Mouse (Mus musculus): ENCODE data around the gene Cntnap2. TPM values are rescaled to one million over a fixed set of nuclear protein-coding genes. Genes with fewer than 3 reads are reported as not detected.

The Cntnap2 gene
- polyA plus RNA-seq, 1 experiment from 2014 or later, result 50.9 TPM

DNA sequence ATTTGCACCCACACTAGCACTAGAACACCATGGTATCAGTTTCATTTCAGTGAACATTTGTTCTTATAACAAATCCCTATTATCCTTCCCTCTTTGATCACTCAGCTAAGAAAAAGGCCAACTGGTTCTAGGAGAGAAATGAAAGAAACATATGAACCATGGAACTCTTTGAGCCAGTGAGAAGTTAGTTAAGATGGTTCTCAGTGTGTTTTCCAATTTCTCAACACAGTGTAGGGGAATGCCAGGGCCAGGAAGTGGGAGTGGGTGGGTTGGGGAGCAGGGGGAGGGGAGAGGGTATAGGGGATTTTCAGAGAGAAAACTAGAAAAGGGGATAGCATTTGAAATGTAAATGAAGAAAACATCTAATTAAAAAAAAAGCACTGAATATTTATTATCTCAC lies 286.8 kb downstream of the Cntnap2 start:
- Histone ChIP-seq H3K4me2 (no peak overlapping the region), H3K27ac (replicated peaks) (no peak overlapping the region), H3K4me3 (no peak overlapping the region), H3K9ac (no peak overlapping the region), H3K36me3 (no peaks in the 10 kb centered on the region), H3K9me3 (no peaks in the 10 kb centered on the region), H3K4me1 (replicated peaks) (no peaks in the 10 kb centered on the region), H3K27me3 (no peaks in the 10 kb centered on the region)
- ATAC-seq (ENCODE audit: low read depth), result no peak

DNA sequence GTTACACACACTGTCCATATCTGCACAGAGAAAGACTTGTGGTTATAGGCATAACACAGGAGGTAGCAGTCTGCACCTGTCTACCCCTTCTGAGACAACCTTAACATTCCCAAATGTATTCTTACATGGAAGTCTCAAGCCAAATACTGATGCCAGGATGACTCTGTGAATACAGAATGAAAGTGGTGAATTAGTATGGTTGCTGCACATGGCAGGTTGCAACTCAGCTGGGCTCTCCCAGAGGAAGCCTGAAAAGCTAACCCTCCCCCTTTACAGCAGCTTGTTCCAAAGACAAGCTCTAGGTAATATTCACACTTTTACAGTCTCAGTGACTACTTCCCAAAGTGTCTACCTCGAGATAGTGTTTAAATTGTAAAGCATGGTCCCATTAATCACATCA lies 307.3 kb downstream of the Cntnap2 start:
- Histone ChIP-seq H3K9ac (no peak overlapping the region), H3K4me1 (replicated peaks) (no peaks in the 10 kb centered on the region), H3K4me3 (no peak overlapping the region), H3K27me3 (no peaks in the 10 kb centered on the region), H3K4me2 (no peak overlapping the region), H3K27ac (replicated peaks) (no peak overlapping the region), H3K36me3 (no peaks in the 10 kb centered on the region), H3K9me3 (no peaks in the 10 kb centered on the region)
- ATAC-seq (ENCODE audit: low read depth), result no peak
- WGBS, result 3% methylated on average over 1 of the region's 1 CpGs

DNA sequence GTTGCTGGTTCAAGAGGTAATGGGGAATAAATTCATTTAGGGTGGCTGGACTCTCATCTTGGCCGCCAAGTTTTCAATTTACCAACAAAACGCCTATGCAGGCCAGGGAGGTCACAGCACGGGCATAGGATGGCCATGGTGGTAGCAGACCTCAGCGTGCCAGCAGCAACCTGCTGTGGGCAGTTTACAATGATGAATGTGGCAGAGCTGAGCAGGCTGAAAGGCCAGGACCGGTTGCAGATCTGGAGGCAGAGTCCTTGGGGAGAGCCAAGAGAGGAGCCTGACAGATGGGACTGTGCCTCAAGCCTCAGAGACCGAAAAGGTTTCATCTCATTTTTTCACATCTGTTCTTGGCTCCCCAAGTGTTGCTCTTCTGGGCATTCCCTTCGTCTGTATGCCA lies 322.0 kb downstream of the Cntnap2 start:
- Histone ChIP-seq H3K9me3 (no peaks in the 10 kb centered on the region), H3K4me1 (replicated peaks) (peaks cover 4% of the 10 kb centered on the region; the same call in 1 of the 2 replicates), H3K27me3 (no peaks in the 10 kb centered on the region), H3K27ac (replicated peaks) (no peak overlapping the region), H3K36me3 (no peaks in the 10 kb centered on the region), H3K4me3 (no peak overlapping the region), H3K9ac (no peak overlapping the region), H3K4me2 (no peak overlapping the region)
- no peak for ATAC-seq (ENCODE audit: low read depth)
- WGBS, result 40% methylated on average over 7 of the region's 7 CpGs

DNA sequence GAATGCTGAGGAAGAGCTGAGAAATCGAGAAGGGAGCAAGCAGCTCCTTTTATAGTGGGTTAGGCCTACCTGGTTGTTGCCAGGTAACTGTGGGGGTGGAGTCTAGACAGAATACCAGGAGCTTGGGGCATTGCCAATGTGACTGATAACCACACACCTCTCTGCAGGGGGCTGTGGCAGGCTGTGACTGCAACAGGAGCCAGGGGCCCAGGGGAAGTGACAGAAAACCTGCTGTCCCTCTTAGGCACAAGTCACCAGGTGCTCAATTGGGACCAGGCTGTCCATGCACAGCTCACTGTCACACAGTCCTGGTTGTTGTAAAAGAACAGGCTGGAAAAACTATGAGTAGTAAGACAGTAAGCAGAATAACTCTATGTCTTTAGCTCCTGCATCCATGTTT lies 329.9 kb downstream of the Cntnap2 start:
- Histone ChIP-seq H3K36me3 (no peaks in the 10 kb centered on the region), H3K4me2 (no peak overlapping the region), H3K27me3 (no peaks in the 10 kb centered on the region), H3K27ac (replicated peaks) (no peak overlapping the region), H3K9me3 (no peaks in the 10 kb centered on the region), H3K9ac (no peak overlapping the region), H3K4me1 (replicated peaks) (no peaks in the 10 kb centered on the region), H3K4me3 (no peak overlapping the region)
- no peak for ATAC-seq (ENCODE audit: low read depth)
- 68% methylated on average over 1 of the region's 1 CpGs for WGBS

DNA sequence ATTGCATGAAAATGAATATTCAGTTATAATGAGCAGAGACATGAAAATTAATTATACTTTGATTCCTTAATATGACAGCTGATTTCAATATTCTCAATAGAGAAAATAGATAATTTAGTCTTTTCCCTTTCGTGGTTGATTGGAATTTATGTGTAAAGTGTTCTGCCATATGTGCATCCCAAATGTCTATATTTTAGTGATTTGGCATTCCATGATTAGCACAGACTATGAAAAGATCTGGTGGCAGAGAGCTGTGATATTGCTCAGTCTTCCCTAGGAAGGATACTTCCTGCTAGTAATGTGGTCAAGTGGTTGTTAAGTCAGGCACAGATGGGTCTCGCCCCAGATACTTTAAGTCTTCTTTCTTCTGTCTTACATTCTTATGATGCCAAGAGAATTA lies 354.5 kb downstream of the Cntnap2 start:
- H3K27ac ChIP-seq (replicated peaks), result no peak overlapping the region
- no peak overlapping the region for H3K4me2 ChIP-seq
- 82% methylated on average over 2 of the region's 2 CpGs for WGBS
- H3K4me1 ChIP-seq (replicated peaks), result no peaks in the 10 kb centered on the region
- H3K9me3 ChIP-seq, result no peaks in the 10 kb centered on the region
- no peaks in the 10 kb centered on the region for H3K36me3 ChIP-seq
- H3K4me3 ChIP-seq, result no peak overlapping the region
- H3K27me3 ChIP-seq, result no peaks in the 10 kb centered on the region
- no peak for ATAC-seq (ENCODE audit: low read depth)
- H3K9ac ChIP-seq, result no peak overlapping the region

DNA sequence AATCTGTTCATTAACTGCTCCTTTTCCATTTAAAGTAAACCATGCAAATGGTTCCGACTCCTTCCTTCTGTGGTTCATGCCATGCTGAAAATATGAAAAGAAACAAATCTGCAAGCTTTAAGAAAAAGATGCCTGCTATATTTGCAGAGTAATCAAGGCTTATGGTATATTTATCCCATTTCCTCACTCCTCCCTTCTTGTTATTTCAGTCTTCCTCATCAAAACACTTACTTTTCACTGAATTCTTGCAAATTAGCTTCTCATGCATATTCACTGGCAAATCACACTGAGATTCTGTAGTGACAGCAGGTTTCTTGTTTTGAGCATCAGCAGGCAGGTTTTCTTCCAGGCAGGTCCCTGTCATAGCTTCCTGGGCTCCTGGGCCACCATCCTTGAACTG lies 396.3 kb downstream of the Cntnap2 start:
- Histone ChIP-seq H3K27me3 (no peaks in the 10 kb centered on the region), H3K27ac (replicated peaks) (no peak overlapping the region), H3K4me3 (no peak overlapping the region), H3K9ac (no peak overlapping the region), H3K4me1 (replicated peaks) (no peaks in the 10 kb centered on the region), H3K36me3 (no peaks in the 10 kb centered on the region), H3K9me3 (no peaks in the 10 kb centered on the region), H3K4me2 (no peak overlapping the region)
- 86% methylated on average over 1 of the region's 1 CpGs for WGBS
- no peak for ATAC-seq (ENCODE audit: low read depth)

DNA sequence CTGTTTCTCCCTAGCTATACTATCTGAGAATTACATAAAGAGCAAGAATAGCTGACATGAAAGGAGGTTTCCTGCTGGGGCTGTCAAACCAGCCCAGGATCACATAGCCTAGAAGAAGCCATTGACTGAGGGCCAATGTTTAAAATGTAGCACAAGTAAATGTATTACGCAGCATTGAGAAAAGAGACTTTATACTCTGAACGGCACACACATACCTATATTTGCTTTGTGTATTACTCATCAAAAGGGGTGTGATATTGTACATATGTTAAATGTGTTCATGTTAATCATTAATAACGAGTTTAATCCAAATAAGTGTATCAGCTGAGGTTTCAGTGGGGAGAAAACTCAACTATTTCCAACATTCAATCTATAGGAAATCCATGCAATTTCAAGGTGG lies 459.1 kb downstream of the Cntnap2 start:
- 81% methylated on average over 3 of the region's 3 CpGs for WGBS
- no peak for ATAC-seq (ENCODE audit: low read depth)
- H3K4me1 ChIP-seq (replicated peaks), result no peaks in the 10 kb centered on the region
- no peak overlapping the region for H3K27ac ChIP-seq (replicated peaks)
- no peaks in the 10 kb centered on the region for H3K36me3 ChIP-seq
- H3K9me3 ChIP-seq, result no peaks in the 10 kb centered on the region
- no peaks in the 10 kb centered on the region for H3K27me3 ChIP-seq
- no peak overlapping the region for H3K4me2 ChIP-seq
- H3K4me3 ChIP-seq, result no peak overlapping the region
- H3K9ac ChIP-seq, result no peak overlapping the region

DNA sequence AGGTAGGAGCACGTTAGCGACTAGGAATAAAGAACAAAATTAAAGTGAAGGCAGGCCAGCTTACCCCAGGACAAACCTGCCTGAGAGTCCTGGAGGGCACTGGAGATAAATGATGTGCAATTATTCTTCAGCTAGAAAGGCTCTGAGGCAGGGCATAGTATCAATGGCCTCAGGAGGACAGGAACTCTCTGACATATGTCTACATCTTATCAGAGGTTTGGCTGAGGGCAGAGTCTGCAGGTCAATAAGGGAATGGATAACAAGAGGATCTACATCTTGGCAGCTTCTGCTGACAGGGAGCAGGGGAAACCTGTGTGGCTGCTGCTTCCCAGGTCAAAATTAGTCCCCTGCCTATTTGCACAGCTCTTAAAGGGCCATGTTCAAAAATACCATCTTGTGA lies 477.8 kb downstream of the Cntnap2 start:
- 53% methylated on average over 2 of the region's 2 CpGs for WGBS
- Histone ChIP-seq H3K4me3 (no peak overlapping the region), H3K9ac (no peak overlapping the region), H3K9me3 (no peaks in the 10 kb centered on the region), H3K4me1 (replicated peaks) (peaks cover 5% of the 10 kb centered on the region), H3K27me3 (no peaks in the 10 kb centered on the region), H3K27ac (replicated peaks) (no peak overlapping the region), H3K4me2 (no peak overlapping the region), H3K36me3 (no peaks in the 10 kb centered on the region)
- no peak for ATAC-seq (ENCODE audit: low read depth)

DNA sequence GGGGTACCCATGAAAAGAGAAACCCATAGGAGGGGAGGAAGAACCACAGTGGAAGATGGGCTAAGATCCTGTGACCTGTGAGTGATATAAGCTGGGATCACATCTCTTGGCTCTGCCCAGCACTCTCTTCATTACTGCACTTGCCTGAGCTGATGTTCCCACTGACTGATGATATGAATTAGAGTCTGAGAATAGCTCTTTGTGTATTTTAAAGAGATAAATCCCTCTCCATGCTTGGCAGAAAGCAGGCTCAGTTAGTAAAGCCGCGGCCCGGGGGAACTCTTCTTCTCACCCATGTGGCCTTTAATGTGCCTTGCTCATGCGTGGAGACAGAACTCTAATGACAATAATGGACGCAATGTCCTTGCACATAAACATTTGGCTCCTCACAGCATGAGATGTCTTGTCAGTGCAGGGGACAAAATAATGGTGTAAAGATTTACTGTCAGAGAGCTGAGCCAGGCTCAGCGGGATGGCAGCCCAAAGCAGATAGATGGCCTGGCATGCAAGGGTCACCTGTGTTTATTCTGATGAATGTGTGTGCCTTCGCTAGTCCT lies 485.2 kb downstream of the Cntnap2 start:
- H3K4me3 ChIP-seq, result no peak overlapping the region
- ATAC-seq (ENCODE audit: low read depth), result peak; percentile 94
- no peaks in the 10 kb centered on the region for H3K27me3 ChIP-seq
- H3K27ac ChIP-seq (replicated peaks), result peak overlapping the region; percentile 67
- H3K4me2 ChIP-seq, result peak overlapping the region; percentile 16; the same call in 1 of the 2 replicates
- no peaks in the 10 kb centered on the region for H3K9me3 ChIP-seq
- 8% methylated on average over 7 of the region's 7 CpGs for WGBS
- no peak overlapping the region for H3K9ac ChIP-seq
- peaks cover 10% of the 10 kb centered on the region for H3K4me1 ChIP-seq (replicated peaks)
- H3K36me3 ChIP-seq, result no peaks in the 10 kb centered on the region

DNA sequence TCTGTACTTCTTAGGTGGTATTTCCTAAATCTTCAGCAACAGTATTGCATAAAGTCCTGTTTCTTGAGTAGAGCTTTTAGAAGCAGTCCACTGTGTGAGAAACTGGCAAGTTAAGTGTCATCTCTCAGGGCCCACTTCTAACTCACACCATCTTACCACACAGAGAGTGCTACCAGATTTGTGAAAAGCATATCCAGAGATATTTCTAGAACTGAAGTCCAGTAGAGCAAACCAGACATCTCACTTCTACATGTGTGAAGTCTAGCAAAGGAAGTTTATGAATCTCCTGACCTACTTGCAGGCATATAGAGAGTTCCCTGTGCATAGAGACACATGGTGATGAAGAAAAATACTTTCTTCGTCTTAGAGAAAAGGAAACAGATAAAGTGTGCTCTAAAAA lies 500.6 kb downstream of the Cntnap2 start:
- Histone ChIP-seq H3K36me3 (no peaks in the 10 kb centered on the region), H3K4me3 (no peak overlapping the region), H3K9ac (no peak overlapping the region), H3K4me2 (no peak overlapping the region), H3K9me3 (no peaks in the 10 kb centered on the region), H3K27me3 (no peaks in the 10 kb centered on the region), H3K4me1 (replicated peaks) (no peaks in the 10 kb centered on the region), H3K27ac (replicated peaks) (no peak overlapping the region)
- WGBS, result 80% methylated on average over 1 of the region's 1 CpGs
- no peak for ATAC-seq (ENCODE audit: low read depth)

DNA sequence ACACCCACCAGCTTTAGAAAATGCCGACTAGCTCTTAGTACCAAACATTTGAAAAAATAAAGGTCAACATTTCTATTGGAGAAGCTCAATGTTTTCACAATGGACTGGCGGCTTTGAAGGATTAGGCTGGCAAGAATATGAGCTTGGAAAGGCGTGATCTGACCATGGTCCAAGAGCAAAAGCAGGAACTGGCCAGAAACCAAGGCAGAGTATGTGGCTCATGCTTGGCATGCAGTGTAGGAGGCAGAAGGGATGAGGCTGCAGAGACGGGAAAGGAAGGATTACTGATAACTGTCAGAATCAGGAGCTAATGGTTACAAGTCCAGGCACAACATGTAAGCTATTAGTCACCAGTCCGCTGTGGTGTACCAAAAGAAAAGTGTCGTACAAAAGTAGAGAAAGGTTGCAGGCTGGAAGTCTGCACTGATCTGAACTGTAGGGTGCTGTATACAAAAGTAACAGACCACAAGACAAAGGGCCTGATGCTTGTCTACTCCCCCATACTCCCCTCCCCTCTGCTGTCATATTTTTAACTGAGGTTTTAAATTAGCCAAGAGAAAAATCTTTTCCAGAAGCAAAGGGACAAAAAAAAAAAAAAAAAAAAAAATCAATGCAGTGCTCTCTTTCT lies 525.4 kb downstream of the Cntnap2 start:
- no peak overlapping the region for H3K4me3 ChIP-seq
- H3K4me2 ChIP-seq, result no peak overlapping the region
- ATAC-seq (ENCODE audit: low read depth), result no peak
- WGBS, result 81% methylated on average over 6 of the region's 6 CpGs
- H3K27me3 ChIP-seq, result no peaks in the 10 kb centered on the region
- no peak overlapping the region for H3K27ac ChIP-seq (replicated peaks)
- H3K4me1 ChIP-seq (replicated peaks), result no peaks in the 10 kb centered on the region
- H3K36me3 ChIP-seq, result no peaks in the 10 kb centered on the region
- H3K9ac ChIP-seq, result no peak overlapping the region
- H3K9me3 ChIP-seq, result no peaks in the 10 kb centered on the region

DNA sequence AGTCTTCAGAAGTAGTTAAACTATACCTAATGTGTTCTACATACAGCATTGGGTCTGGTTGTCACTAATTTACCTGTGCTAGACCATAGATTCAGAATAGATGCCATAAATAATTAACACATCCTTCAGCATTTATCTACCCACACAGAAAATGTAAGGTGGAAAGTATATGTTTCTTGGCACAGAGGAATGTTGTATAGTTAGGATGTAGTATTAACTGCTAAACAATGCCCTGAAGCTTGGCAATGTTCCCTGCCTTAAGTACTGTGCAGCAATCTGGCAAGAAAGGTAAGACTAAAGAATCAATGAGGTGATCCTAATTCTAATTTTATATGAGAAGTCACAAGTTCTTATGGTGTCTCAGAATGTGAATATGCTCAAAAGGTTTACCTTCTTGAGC lies 529.9 kb downstream of the Cntnap2 start:
- no peak for ATAC-seq (ENCODE audit: low read depth)
- Histone ChIP-seq H3K9ac (no peak overlapping the region), H3K4me3 (no peak overlapping the region), H3K27me3 (no peaks in the 10 kb centered on the region), H3K4me2 (no peak overlapping the region), H3K4me1 (replicated peaks) (no peaks in the 10 kb centered on the region), H3K27ac (replicated peaks) (no peak overlapping the region), H3K36me3 (no peaks in the 10 kb centered on the region), H3K9me3 (no peaks in the 10 kb centered on the region)

DNA sequence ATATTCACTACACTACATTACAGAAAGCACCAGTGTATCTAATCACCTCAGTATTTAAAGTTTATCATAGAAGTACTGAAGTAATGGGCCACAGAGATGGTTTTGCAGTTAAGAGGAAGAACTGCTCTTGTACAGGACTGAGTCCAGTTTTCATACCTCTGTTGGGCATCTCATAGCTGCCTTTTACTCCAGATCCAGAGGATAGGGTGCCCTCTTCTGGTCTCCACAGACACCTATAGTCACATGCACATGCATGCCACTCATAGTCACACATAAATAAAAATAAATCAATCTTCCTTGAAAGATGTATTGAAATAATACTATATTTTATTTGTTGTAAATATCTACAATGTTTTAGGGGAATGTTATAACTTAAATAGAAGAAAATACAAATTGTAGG lies 587.9 kb downstream of the Cntnap2 start:
- Histone ChIP-seq H3K4me1 (replicated peaks) (no peaks in the 10 kb centered on the region), H3K9me3 (no peaks in the 10 kb centered on the region), H3K27me3 (no peaks in the 10 kb centered on the region), H3K4me3 (no peak overlapping the region), H3K36me3 (no peaks in the 10 kb centered on the region), H3K27ac (replicated peaks) (no peak overlapping the region), H3K9ac (no peak overlapping the region), H3K4me2 (no peak overlapping the region)
- no peak for ATAC-seq (ENCODE audit: low read depth)

Measured in neural tube, embryonic 13.5 days (tissue).